Mouse (Mus musculus) bone marrow macrophage, adult 2 months (primary cell): ENCODE measurements around the gene Rcn1.

ENCODE experiments used
- CTCF ChIP-seq: IDR thresholded peaks from 2 replicates; pipeline ENCODE4 v1.5.1; 2012; ENCODE audit warnings: low read depth, mild to moderate bottlenecking, low read length, moderate library complexity
- POLR2A ChIP-seq: IDR thresholded peaks from 2 replicates; pipeline ENCODE4 v1.6.1; 2012; ENCODE audit warnings: mild to moderate bottlenecking, low read depth, low read length, borderline replicate concordance

DNA sequence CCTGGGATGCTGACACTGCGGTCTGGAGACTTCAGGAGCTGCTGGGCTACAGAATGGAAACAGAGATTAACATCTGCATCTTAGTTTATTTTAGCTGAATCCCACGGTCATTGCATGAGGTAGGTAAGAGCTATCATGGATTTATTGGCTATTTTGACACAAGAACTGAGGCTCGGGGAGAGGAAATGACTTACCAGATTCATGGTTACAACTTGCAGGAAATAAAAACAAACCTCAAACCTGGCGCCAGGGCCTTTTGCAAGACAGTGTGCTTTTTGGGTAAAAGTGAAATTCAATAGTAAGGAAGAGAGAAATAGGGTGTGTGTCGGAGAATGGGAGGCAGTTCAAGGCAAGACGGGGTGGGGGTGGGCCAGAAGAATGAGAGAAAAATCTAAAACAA lies 30.8 kb upstream of the Rcn1 start:
- no peak for TF ChIP-seq CTCF
- TF ChIP-seq POLR2A = no peak
